Mouse (Mus musculus): ENCODE results near the gene Dok1.

Gene Dok1

GRCm38 (mm10) chr6:83014482-83015466 is 18.5 kb downstream of the Dok1 start:
- no peak for DNase-seq (ENCODE audit: low spot score in 2 of 2)

- no peak for DNase-seq (ENCODE audit: low spot score in 2 of 2)
Measured at GRCm38 (mm10) chr6:83013444-83013843, 19.8 kb downstream of the Dok1 start.

GRCm38 (mm10) chr6:83011756-83012155 is 21.5 kb downstream of the Dok1 start:
- DNase-seq (ENCODE audit: low spot score in 2 of 2): no peak

- no peak for DNase-seq (ENCODE audit: low spot score in 2 of 2)
Measured at GRCm38 (mm10) chr6:83011255-83011654, 22.0 kb downstream of the Dok1 start.

GRCm38 (mm10) chr6:83010010-83010409 is 23.3 kb downstream of the Dok1 start:
- no peak for DNase-seq (ENCODE audit: low spot score in 2 of 2)

- DNase-seq (ENCODE audit: low spot score in 2 of 2): no peak
Measured at GRCm38 (mm10) chr6:83008659-83009058, 24.6 kb downstream of the Dok1 start.

- no peak for DNase-seq (ENCODE audit: low spot score in 2 of 2)
Measured at GRCm38 (mm10) chr6:83006114-83006513, 27.2 kb downstream of the Dok1 start.

- no peak for DNase-seq (ENCODE audit: low spot score in 2 of 2)
Measured at GRCm38 (mm10) chr6:83005444-83006011, 27.7 kb downstream of the Dok1 start.

- DNase-seq (ENCODE audit: low spot score in 2 of 2): peak; percentile 41 to 47
Measured at GRCm38 (mm10) chr6:83004872-83005271, 28.4 kb downstream of the Dok1 start.

GRCm38 (mm10) chr6:83004309-83004708 is 29.0 kb downstream of the Dok1 start:
- DNase-seq (ENCODE audit: low spot score in 2 of 2): no peak

- no peak for DNase-seq (ENCODE audit: low spot score in 2 of 2)
Measured at GRCm38 (mm10) chr6:83003850-83004249, 29.4 kb downstream of the Dok1 start.

GRCm38 (mm10) chr6:83003082-83003481 is 30.2 kb downstream of the Dok1 start:
- DNase-seq (ENCODE audit: low spot score in 2 of 2): no peak

- no peak for DNase-seq (ENCODE audit: low spot score in 2 of 2)
Measured at GRCm38 (mm10) chr6:82999986-83000385, 33.3 kb downstream of the Dok1 start.

GRCm38 (mm10) chr6:82998326-82998725 is 34.9 kb downstream of the Dok1 start:
- no peak for DNase-seq (ENCODE audit: low spot score in 2 of 2)

GRCm38 (mm10) chr6:82997511-82998102 is 35.7 kb downstream of the Dok1 start:
- DNase-seq (ENCODE audit: low spot score in 2 of 2): peak; percentile 44 to 57

- peak; percentile 94 to 95 for DNase-seq (ENCODE audit: low spot score in 2 of 2)
Measured at GRCm38 (mm10) chr6:82996740-82997315, 36.4 kb downstream of the Dok1 start.

- no peak for DNase-seq (ENCODE audit: low spot score in 2 of 2)
Measured at GRCm38 (mm10) chr6:82994372-82994771, 38.9 kb downstream of the Dok1 start.

GRCm38 (mm10) chr6:82993696-82994095 is 39.6 kb downstream of the Dok1 start:
- DNase-seq (ENCODE audit: low spot score in 2 of 2): no peak

GRCm38 (mm10) chr6:82987411-82987971 is 45.8 kb downstream of the Dok1 start:
- DNase-seq (ENCODE audit: low spot score in 2 of 2): peak in 1 of 2 experiments; percentile 1

Measured in right cerebral cortex, postnatal 10 days (tissue).